Mouse (Mus musculus) spleen, adult 2 months (tissue): ENCODE measurements around the gene Sco1.

Experiments used
- CTCF ChIP-seq: fragments of 200-500 bp; IDR thresholded peaks from 2 replicates; pipeline ENCODE4 v1.5.1; 2011; ENCODE audit warnings: mild to moderate bottlenecking, inconsistent platforms; ENCODE audit not compliant: insufficient read depth, insufficient read length, insufficient replicate concordance; ENCODE audit errors: extremely low read depth
- POLR2A ChIP-seq: fragments of 200-500 bp; IDR thresholded peaks from 2 replicates; pipeline ENCODE4 v1.6.1; 2011; ENCODE audit warnings: low read depth, low read length, inconsistent platforms

GRCm38 (mm10) chr11:67080168-67080567 is 27.7 kb downstream of the Sco1 start:
- peak; percentile 27; the same call in 1 of the 2 replicates for TF ChIP-seq CTCF
- no peak for TF ChIP-seq POLR2A
